Mouse (Mus musculus): ENCODE measurements around the gene Emp1. TPM values are rescaled to one million over a fixed set of nuclear protein-coding genes. Genes with fewer than 3 reads are reported as not detected.
A peak's percentile ranks its signal among the peaks of the same experiment; 100 is the strongest.

The Emp1 gene
- total and polyA plus RNA-seq, 3 experiments: not detected

DNA sequence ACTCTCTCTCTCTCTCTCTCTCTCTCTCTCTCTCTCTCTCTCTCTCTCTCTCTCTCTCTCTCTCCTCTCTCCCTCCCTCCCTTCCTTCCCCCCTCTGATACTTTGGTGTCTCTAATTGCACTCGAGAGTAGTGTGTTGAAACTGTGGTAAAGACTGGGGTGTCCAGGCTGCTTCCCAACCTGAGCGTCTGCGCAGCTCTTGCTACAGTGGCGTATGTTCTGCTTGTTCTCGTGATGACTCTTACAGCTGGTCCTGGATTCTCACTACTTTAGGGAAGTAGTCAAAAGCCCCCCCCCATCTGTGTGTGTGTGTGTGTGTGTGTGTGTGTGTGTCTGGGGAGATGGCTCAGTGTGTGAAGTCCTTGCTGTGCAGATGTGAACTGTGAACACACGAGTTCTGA lies 50.3 kb downstream of the Emp1 start:
- H3K9ac ChIP-seq (ENCODE audit: control insufficient read depth, low read depth, low read length, poor library complexity, severe bottlenecking): no peak overlapping the region
- no peak overlapping the region for H3K4me3 ChIP-seq (ENCODE audit: control insufficient read depth in 1 of 2, insufficient read depth in 1 of 2, low read depth in 2 of 2, low read length in 2 of 2)
- DNase-seq (ENCODE audit: low read depth, low spot score): no peak
- no peaks in the 10 kb centered on the region for H3K9me3 ChIP-seq (replicated peaks; ENCODE audit: insufficient read depth, low read length)
- H3K4me1 ChIP-seq (ENCODE audit: control insufficient read depth in 1 of 2, insufficient read depth in 2 of 2, low read length in 2 of 2): no peaks in the 10 kb centered on the region
- TF ChIP-seq BHLHE40 (IDR thresholded peaks at IDR 0.05; ENCODE audit: borderline replicate concordance, low read depth, low read length) (no peak), MYB (IDR thresholded peaks at IDR 0.05; ENCODE audit: low read depth, low read length) (no peak), EP300 (IDR thresholded peaks at IDR 0.05; ENCODE audit: low read depth in 1 of 2, low read length in 2 of 2) (no peak), HCFC1 (IDR thresholded peaks at IDR 0.05; ENCODE audit: low read depth, low read length) (no peak)
- H3K27ac ChIP-seq (ENCODE audit: control insufficient read depth, low read depth, low read length): no peak overlapping the region
- no peaks in the 10 kb centered on the region for H3K27me3 ChIP-seq (ENCODE audit: control insufficient read depth in 1 of 2, insufficient read depth in 2 of 2, low read length in 2 of 2)
- H3K79me2 ChIP-seq (ENCODE audit: control insufficient read depth, insufficient read depth, low read length, poor library complexity): no peaks in the 10 kb centered on the region
- no peaks in the 10 kb centered on the region for H3K36me3 ChIP-seq (ENCODE audit: control insufficient read depth in 1 of 2, insufficient read depth in 2 of 2, low read length in 2 of 2)

DNA sequence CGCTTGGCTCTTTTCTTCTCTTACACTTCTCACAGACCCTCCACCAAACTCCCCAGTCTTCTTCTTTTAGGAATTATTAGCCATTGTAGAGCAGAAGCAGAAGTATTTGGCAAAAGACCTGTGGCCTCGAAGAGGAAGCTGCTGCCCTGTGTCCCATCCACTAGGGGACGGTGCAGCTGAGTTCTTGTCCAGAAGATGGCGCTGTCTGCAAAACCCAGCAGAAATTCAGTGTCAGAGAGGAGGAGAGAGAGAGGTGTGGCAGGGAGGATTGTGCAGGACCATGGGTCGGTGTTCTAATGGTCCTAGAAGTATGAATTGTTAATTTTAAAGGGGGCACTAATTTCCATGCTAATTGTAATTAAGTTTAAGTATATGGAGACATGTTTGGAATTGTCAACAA lies 55.1 kb downstream of the Emp1 start:
- no peaks in the 10 kb centered on the region for H3K36me3 ChIP-seq (ENCODE audit: control insufficient read depth in 1 of 2, insufficient read depth in 2 of 2, low read length in 2 of 2)
- peak; percentile 54 for DNase-seq (ENCODE audit: low read depth, low spot score)
- H3K4me3 ChIP-seq (ENCODE audit: control insufficient read depth in 1 of 2, insufficient read depth in 1 of 2, low read depth in 2 of 2, low read length in 2 of 2): no peak overlapping the region
- H3K27me3 ChIP-seq (ENCODE audit: control insufficient read depth in 1 of 2, insufficient read depth in 2 of 2, low read length in 2 of 2): no peaks in the 10 kb centered on the region
- H3K27ac ChIP-seq (ENCODE audit: control insufficient read depth, low read depth, low read length): no peak overlapping the region
- H3K9ac ChIP-seq (ENCODE audit: control insufficient read depth, low read depth, low read length, poor library complexity, severe bottlenecking): no peak overlapping the region
- H3K79me2 ChIP-seq (ENCODE audit: control insufficient read depth, insufficient read depth, low read length, poor library complexity): no peaks in the 10 kb centered on the region
- no peak for TF ChIP-seq MYC (IDR thresholded peaks at IDR 0.05; ENCODE audit: low read depth, low read length)
- no peak for TF ChIP-seq ZMIZ1 (IDR thresholded peaks at IDR 0.05; ENCODE audit: low read depth, low read length)
- TF ChIP-seq CHD2 (IDR thresholded peaks at IDR 0.05; ENCODE audit: low read length): no peak
- 0 out of 2 replicates have a peak, but pooled peaks have one; percentile 10 for TF ChIP-seq ZC3H11A (IDR thresholded peaks at IDR 0.05; ENCODE audit: low read depth, low read length)
- no peak for TF ChIP-seq EP300 (IDR thresholded peaks at IDR 0.05; ENCODE audit: low read depth in 1 of 2, low read length in 2 of 2)
- peak; percentile 63 to 80 (median 72) for TF ChIP-seq CTCF (IDR thresholded peaks at IDR 0.05 in 2 of 3, conservative IDR thresholded peaks at IDR 0.05 in 1 of 3; ENCODE audit: control insufficient read depth in 1 of 3, insufficient read depth in 1 of 3, low read depth in 2 of 3, low read length in 3 of 3, poor library complexity in 1 of 3, severe bottlenecking in 1 of 3)
- peak; percentile 38 for TF ChIP-seq SMC3 (IDR thresholded peaks at IDR 0.05; ENCODE audit: low read depth, low read length)
- no peak for TF ChIP-seq USF2 (IDR thresholded peaks at IDR 0.05; ENCODE audit: borderline replicate concordance in 1 of 2, insufficient read depth in 1 of 2, low read depth in 1 of 2, low read length in 2 of 2)
- TF ChIP-seq RAD21 (IDR thresholded peaks at IDR 0.05; ENCODE audit: low read depth, low read length): peak; percentile 42
- no peak for TF ChIP-seq ZNF384 (IDR thresholded peaks at IDR 0.05; ENCODE audit: low read depth, low read length)
- TF ChIP-seq E2F4 (IDR thresholded peaks at IDR 0.05; ENCODE audit: borderline replicate concordance, low read depth, low read length): no peak
- no peaks in the 10 kb centered on the region for H3K4me1 ChIP-seq (ENCODE audit: control insufficient read depth in 1 of 2, insufficient read depth in 2 of 2, low read length in 2 of 2)
- H3K9me3 ChIP-seq (replicated peaks; ENCODE audit: insufficient read depth, low read length): no peaks in the 10 kb centered on the region

DNA sequence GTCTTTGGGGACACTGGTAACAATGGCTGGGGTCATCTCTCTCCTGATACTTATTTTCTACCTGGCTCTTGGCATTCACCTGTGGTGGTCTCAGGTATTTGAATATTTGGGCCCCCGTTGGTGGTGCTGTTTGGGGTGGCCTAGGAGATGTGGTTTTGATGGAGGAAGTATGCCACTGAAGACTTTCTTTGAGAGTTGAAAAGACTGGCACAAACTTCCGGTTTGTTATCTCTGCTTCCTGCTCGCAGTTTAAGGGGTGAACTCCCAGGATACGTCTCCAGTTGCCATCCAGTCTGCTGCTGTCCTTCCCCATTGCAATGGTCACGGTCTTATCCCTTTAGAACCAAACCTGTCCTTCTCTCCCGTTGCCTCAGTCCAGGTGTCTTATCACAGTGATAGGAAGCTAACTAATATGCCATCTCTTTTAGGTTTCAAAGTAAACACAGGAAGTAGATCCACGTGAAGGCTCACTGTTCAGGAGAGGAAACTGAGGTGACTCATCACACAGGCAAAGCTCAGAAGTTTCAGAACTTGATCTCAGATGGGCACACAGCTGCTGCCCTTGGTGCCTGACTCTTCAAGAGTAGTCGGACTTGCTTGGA lies 56.0 kb downstream of the Emp1 start:
- Histone ChIP-seq H3K9ac (ENCODE audit: control insufficient read depth, low read depth, low read length, poor library complexity, severe bottlenecking) (no peak overlapping the region), H3K4me3 (ENCODE audit: control insufficient read depth in 1 of 2, insufficient read depth in 1 of 2, low read depth in 2 of 2, low read length in 2 of 2) (no peak overlapping the region), H3K9me3 (replicated peaks; ENCODE audit: insufficient read depth, low read length) (no peaks in the 10 kb centered on the region), H3K27ac (ENCODE audit: control insufficient read depth, low read depth, low read length) (no peak overlapping the region), H3K36me3 (ENCODE audit: control insufficient read depth in 1 of 2, insufficient read depth in 2 of 2, low read length in 2 of 2) (no peaks in the 10 kb centered on the region), H3K4me1 (ENCODE audit: control insufficient read depth in 1 of 2, insufficient read depth in 2 of 2, low read length in 2 of 2) (no peaks in the 10 kb centered on the region), H3K27me3 (ENCODE audit: control insufficient read depth in 1 of 2, insufficient read depth in 2 of 2, low read length in 2 of 2) (no peaks in the 10 kb centered on the region), H3K79me2 (ENCODE audit: control insufficient read depth, insufficient read depth, low read length, poor library complexity) (no peaks in the 10 kb centered on the region)
- TF ChIP-seq RCOR1 (IDR thresholded peaks at IDR 0.05; ENCODE audit: low read depth, low read length) (no peak), TCF12 (IDR thresholded peaks at IDR 0.05; ENCODE audit: low read depth, low read length) (no peak), GATA1 (IDR thresholded peaks at IDR 0.05; ENCODE audit: low read depth, low read length) (no peak), MXI1 (IDR thresholded peaks at IDR 0.05; ENCODE audit: low read depth, low read length) (no peak), MEF2A (IDR thresholded peaks at IDR 0.05; ENCODE audit: extremely low read depth, insufficient replicate concordance, low read depth, low read length, poor library complexity, severe bottlenecking) (no peak), UBTF (IDR thresholded peaks at IDR 0.05; ENCODE audit: borderline replicate concordance, insufficient read depth, low read depth, low read length) (no peak), ZKSCAN1 (IDR thresholded peaks at IDR 0.05; ENCODE audit: low read depth, low read length) (no peak), MAZ (IDR thresholded peaks at IDR 0.05; ENCODE audit: low read depth, low read length) (no peak), POLR2AphosphoS5 (IDR thresholded peaks at IDR 0.05; ENCODE audit: borderline replicate concordance, low read depth, low read length) (no peak), MAX (IDR thresholded peaks at IDR 0.05; ENCODE audit: low read length) (no peak), ZMIZ1 (IDR thresholded peaks at IDR 0.05; ENCODE audit: low read depth, low read length) (no peak), MAFK (IDR thresholded peaks at IDR 0.05; ENCODE audit: borderline replicate concordance, low read depth, low read length) (no peak), CHD1 (IDR thresholded peaks at IDR 0.05; ENCODE audit: low read depth, low read length) (no peak)
- no peak for DNase-seq (ENCODE audit: low read depth, low spot score)

All from MEL (cell line).